Mouse (Mus musculus) left cerebral cortex, adult 11 months (tissue): ENCODE results near the gene Olfr1026.

Experiments
- DNase-seq: peaks from one replicate; pipeline ENCODE4 v3.0.0; 2022; ENCODE audit warnings: low spot score

Olfr1026 gene

DNA sequence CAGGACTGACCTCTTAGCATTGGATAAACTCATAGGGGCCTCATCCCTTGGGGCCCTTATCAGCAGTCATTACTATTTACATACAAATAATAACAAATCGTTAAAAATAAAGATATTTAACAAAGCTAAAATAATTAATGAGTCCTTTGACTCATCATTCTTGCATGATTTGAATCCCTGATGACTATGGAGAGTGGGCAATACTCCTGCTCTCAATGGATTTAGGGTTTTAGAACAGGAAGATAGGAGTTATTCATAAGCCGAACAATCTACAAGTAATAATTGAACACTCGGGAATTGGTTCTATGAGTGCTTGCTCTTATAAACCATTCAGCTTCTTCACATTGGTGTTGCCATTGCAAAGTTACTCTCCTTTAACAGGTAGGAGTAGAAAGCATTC is at the start of gene Olfr1026:
TSS of gene Olfr1026 (plus strand) at position 301 of the 400 bp plus-strand sequence.
- DNase-seq = no peak

DNA sequence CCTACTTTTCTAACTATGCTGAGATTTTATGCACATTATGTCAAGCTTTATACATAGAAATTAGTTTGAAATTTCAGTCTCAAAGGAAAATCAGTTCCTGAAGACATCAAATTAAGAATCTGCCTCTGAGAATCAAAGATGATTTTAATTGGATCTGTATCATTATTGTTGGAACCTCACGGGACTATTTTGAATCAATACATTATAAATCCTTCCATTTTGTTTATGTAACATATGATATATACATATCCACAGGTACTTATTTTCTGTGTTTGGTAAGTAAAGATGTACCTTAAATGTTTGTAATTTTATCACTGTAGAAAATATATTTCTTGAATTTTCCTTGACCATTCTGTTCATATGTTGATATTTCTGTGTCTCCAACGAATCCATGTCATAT is 36.0 kb upstream of the Olfr1026 start, which contains the start of gene Olfr1023:
TSS of gene Olfr1023 (plus strand) at position 301 of the 400 bp plus-strand sequence.
- DNase-seq = no peak

DNA sequence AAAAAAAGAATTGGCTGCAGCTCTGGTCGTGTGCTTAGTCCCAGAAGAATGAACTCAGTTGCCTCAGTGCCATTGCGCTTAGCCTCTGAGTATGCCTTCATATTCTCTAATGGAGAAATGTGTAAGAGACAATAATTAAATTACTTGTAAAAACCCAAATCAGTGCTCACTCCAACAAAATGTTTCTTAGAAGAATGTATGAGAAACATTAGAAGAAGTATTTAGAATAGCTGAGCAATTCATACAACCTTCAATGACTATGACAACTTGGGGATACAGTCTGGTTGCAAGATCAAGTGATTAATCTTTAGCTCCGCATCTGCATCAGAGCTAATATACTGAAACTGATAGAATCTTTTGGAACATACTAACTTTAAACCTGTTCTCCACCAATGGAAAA is 16.4 kb upstream of the Olfr1026 start, which contains the start of gene Olfr1024:
TSS of gene Olfr1024 (minus strand) at position 101 of the 400 bp plus-strand sequence.
- no peak for DNase-seq

DNA sequence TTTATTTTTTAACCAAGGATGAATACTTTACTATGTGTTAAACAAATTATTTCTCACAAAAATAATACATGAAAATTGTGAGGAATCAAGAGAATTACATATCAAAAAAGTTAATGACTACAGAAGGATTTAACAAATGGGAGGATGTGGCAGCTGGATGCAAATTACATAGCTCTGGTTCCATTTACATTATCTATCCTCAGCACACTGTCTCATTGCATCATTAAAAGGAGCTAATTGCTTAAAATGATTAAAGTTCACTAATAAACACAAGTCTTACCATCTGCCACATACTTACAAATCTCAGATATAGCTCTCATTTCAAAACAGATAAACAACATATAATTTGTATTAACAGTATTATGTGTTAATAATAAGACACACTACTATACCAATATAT is 8.2 kb upstream of the Olfr1026 start:
- DNase-seq = no peak

DNA sequence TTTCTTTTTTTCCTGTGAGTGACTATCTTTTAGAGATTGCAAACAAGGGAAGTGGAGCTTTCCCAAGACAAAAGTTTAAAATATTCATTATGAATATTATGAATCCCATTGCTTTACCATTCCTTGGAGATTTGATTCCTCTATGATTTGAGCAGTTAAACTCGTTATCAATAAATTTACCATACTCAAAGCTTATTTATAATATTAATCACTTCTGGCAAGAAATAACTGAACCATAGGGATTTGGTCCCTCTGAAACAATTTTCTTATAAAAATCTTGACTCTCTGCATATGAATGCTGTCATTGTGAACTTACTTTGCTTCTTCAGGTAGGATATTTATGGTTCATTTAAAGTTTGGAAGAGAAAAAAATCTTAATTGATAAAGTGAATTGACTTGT is 6.5 kb upstream of the Olfr1026 start, which contains the start of gene Olfr1025-ps1:
TSS of gene Olfr1025-ps1 (plus strand) at position 301 of the 400 bp plus-strand sequence.
- no peak for DNase-seq

DNA sequence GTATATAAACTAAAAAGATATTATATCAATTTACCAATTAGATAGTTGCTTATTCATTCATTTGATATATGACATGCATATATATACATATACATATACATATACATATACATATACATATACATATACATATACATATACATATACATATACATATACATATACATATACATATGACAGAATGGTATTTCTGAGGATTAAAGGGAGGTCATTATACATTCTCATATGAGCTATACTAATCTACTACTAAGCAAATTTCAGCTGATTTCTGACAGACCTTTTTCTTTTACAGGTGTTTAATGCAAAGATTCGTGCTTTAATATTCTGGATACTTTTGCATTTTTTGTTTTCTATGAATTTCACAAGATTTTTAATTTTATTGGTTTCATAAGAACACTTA is 28.8 kb downstream of the Olfr1026 start, which contains the start of gene Olfr1028:
TSS of gene Olfr1028 (plus strand) at position 301 of the 400 bp plus-strand sequence.
- DNase-seq = no peak

DNA sequence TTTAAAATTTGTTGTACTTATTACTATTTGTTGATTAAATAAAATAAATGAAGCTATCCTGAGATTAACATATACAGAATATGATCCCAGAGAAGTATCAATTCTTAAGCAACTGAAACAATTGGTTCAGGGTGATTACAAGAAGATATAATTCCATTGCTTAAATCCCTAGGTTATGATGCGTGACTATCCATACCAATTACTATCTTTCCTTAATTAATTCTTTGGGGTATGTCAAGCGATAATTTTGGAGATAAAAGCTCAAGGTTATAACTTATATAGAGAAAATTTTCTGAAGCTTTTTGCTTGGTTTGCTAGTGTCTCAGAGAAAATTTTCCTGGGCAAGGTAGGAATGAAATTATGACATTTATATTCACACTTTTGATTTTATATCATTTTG is 52.2 kb downstream of the Olfr1026 start, which contains the start of gene Olfr1029:
TSS of gene Olfr1029 (plus strand) at position 301 of the 400 bp plus-strand sequence.
- DNase-seq = no peak
